Mouse (Mus musculus) heart, adult 11 months (tissue): ENCODE measurements around the gene Serinc5.
"Not testable (repeated sequence)": the region's sequence is repeated elsewhere in the genome, so short reads cannot be mapped to it uniquely, and the experiment has no call there.

Experiments
- DNase-seq: peaks from one replicate; pipeline ENCODE4 v3.0.0; 2022

Gene Serinc5

DNA sequence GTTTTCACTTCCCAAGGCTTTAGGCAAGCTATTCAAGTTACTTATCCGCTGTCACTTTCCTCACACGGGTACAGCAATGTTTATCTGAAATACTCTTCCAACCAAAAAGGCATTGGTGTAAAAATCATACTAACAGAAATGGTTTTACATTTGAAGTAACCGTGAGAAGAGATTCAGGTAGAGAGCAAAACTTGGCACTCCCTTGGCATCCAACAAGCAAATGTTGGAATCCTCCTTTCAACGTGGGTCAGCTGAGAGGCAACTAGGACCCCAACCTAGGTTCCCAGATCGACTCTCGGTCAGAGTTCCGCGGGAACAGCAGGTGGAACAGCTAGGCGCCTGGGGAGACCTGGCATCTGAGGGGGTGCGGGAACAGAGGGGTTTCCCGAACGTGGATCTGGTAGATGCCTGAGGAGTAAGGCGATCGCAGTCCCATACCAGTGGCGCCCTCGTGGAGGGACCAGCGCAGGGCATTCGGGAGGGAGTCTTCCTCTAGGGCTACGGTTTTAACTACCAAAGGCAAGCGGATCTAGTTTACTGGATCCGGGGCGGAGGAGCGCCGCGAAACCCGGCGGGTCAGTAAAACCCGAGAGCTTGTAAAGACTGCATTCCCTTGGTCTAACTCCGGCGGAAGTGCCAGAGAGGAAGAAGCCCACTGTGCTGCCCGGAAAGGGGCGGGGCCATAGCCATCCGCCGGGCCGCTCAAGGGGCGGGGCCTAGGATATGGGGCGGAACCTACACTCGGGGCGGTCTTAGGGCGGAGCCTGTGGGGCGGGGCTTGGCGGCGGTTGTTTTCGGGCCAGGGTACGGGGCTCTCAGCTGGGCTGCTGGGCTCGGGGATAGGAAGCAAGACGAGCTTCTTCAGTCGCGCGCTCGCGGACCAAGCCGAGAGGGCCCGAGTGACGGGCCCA, at the start of gene Serinc5:
Gene Serinc5, plus strand, starts transcription at position 781 of the 911 bp plus-strand sequence.
- DNase-seq: peak; percentile 100

DNA sequence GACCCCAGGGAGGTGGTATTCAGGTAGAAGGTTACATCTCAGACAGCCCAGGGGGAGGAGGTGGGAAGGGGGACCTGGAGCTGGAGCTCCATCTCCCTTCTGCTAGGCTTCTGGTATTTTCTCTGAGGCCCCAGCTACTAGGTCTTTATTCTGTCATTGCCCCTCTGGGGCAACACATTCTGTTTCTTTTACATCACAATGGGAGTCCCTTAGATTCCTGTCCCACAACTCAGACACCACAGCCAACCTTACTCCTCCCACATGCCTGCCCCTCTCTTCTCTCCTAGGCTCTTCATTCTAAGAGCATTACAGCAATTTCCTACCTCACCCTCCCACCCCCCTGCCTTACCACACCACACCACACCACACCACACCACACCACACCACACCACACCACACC, 34.8 kb upstream of the Serinc5 start, which contains the start of gene Spz1:
Gene Spz1, minus strand, starts transcription at position 101 of the 400 bp plus-strand sequence.
- DNase-seq: no peak

DNA sequence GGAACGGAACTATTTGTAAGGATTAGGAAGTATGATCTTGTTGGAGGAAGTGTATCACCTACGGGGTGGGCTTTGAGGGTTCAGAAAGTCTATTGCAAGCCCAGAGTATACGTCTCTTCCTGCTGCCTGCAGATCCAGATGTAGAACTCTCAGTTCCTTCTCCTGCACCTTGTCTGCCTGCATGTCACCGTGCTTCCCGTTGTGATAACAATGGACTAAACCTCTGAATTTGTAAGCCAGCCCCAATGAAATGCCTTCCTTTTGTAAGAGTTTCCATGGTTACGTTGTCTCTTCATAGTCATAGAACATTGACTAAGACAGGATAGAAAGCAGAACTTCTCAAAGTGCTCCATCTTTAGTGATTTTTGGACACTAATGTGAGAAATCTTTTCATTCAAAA, 34.2 kb upstream of the Serinc5 start:
- no peak for DNase-seq

DNA sequence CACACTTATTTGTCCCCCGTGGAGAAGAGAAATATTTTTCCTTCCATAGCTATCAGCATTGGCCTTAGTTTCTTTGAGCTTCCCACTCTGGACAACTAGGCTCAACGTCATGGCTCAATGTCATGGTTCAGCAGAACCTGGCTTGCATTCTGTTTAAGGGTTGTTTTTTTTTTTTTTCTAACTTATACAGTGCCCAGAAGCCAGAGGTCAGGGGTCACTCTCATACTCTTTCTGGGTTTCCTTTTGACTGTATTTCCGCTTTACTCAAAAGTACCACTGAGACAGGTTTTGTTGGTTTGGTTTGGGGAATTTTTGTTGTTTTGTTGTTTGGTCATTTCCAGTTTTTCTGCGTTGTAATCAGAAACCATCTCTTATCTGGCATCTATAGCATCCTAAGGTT, 32.7 kb upstream of the Serinc5 start:
- DNase-seq: no peak

DNA sequence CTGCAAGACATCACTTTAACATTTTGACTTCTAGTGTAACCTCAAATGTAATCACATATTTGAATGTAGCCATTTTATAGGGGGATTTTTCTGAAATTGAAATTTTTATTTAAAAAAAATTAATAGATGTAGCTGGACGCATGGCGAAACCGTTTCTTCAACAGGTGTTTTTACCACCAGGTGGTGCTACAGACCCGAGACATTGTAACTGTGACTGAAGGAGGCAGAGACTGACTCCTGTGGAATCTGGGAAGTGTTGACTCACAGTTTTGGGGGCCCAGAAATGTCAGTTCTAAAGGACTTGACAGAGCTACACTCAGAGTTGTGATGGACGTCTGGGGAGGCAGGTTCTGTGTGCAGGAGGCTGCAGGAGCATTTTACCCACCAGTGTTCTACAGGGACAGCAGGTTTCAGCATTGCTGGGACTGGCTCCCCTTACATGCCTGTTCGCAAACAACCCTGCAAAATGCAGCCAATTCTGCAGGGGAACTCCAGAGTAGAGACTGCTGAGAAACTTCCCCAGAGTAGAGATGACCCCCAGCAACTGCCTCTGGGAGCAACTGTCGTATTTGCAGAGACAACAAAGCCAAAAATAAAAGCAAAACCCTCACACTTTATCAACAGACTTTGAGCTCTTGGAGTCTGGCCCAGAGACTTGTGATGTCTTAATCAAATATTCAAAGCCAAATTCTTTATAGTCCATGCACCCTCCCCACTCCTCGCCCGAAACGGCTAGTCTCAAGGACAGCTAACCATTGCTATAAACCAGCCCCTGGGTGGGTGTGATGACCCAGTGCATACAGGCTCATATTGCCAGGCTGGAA, 30.5 kb upstream of the Serinc5 start:
- peak; percentile 92 for DNase-seq

DNA sequence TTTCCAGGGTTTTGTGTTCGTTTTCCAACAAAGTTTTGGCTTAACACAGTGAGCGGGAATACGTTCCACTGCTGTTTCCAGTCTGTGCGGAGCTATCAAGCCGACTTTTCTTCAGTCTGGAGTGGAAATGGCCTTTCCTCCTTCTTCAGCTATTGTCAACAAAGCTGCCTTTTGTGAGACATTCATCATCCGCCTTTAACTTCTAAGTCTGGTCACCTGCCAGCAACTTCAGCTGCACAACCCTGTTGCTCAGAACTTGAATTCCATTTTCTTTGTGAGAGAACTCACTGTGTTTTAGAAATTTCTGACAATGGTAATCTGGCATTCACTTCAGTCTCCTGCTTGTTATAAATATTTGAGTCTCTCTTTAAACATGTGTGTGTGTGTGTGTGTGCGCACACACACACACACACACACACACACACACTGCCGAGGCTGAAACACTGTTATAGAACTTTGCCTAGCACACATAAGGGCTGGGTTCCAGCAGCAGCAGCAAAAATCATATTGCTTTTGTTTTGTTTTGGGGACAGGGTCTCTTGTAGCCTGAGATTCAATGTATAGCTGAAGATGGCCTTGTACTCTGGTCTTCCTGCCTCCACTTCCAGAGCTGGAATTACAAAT, 26.7 kb upstream of the Serinc5 start:
- no peak for DNase-seq

DNA sequence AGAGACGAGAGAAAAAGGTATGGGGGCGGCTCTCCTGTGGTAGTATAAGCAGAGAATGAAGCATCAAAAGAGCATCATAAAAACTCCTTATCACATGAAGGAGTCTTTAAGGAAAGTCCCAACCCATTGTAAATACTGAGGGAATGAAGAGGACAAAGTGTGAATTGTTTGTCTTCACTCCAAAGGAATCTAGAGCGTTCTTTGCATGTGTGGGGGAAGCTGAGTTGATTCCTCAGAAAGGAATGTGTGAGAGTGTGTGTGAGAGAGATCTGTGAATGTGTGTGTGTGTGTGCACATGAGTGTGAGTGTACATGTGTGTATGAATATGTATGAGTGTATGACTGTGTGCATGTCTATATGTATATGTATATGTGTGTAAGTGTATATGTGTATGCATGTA, 22.2 kb upstream of the Serinc5 start:
- no peak for DNase-seq

DNA sequence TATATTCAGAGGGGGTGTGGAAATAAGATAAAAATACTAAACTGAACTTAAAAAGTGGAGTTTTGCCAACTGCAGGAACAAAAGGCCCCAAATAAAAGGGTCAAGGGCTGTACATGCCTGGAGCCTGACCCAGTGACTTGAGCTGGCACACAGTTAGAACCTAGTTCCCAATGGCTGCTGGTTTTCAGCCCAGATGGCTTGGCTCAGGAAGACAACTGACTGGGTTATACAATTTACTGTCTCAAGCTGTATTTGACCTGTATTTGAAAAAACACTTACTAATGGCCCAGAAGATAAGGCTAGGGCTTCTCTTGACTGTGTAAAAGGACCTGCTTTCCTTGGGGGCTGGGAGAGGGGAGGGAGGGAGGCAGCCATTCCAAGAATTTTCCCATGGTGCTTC, 21.6 kb upstream of the Serinc5 start:
- DNase-seq: no peak

DNA sequence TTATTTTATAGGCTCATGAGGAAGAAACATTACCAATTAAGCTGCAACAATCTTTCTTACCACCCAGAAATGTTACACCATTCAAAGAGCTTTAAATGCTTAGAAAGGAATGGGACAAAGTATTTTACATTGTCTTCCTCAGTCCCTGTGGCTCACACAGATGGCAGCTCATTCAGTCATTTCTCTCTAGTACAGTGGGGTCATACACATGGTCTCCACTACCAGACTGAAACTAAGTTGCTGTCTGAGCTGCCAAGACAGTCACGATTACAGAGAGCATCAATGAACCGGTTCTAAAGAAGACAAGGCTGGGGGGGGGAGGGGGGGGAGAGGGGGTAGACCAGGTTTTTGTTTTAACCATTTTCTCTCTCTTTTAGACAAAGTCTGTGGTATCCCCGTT, 19.7 kb upstream of the Serinc5 start:
- DNase-seq: peak; percentile 71

DNA sequence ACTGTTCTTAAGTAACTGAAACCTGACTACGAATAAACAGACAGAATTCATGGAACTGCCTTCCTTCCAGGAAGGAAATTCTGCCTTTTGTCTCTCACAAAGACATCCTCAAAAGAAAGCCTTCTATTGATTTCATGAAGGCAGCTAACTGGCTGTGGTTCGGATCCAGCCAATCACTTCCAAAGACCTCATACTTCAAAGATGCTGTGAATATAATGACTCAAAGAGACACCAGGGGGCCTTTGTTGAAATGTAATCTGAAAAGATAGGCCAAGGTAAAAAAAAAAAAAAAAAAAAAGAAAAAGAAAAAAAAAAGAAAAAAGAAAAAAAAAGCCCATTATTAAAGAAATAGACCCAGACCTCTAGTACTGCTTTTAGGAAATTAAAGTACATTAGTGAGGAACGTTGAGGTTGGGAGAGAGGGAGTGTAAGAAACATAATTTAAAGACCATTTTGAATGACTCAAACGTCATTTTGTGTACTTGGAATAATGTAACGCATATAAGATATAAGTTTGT, 18.6 kb upstream of the Serinc5 start:
- DNase-seq: no peak

DNA sequence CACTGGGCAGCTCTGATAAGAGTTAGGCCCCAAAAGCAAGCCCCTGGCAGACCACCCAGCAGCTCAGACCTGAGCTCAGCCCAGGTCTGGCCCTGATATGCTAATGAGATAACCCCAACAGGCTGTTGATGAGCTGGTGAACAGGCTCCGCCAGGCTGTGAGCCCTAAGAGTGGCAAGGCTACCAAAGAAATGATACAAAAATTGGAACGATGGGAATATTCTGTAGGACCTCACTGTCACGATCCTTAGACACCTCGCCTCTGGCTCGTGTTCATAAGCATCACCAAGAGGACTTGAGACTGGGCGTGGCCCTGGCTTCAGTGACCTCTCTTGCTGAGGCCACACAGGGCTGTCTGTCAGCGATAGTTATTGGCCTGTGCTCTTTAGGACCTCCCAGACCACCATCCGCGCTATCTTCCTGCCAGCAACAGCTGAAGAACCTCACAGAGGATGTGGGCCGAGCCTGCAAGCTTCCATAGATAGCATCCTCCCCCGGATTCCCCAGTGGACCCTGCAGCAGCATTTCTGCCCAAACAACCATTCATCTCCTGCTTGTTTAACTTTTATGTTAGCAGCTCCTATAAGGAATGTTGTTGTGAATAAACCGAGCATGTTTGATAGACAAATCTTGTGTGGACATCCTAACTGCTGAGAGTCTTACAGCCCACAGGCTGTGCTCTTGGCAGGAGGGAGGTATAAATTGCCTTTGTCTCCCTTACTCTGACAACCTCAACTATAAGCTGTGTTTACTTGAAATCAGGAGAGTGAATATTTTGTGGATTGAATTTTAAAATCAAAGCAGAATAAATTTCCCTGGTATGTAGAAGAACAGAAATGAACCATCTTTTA, 17.9 kb upstream of the Serinc5 start:
- DNase-seq: peak; percentile 95

DNA sequence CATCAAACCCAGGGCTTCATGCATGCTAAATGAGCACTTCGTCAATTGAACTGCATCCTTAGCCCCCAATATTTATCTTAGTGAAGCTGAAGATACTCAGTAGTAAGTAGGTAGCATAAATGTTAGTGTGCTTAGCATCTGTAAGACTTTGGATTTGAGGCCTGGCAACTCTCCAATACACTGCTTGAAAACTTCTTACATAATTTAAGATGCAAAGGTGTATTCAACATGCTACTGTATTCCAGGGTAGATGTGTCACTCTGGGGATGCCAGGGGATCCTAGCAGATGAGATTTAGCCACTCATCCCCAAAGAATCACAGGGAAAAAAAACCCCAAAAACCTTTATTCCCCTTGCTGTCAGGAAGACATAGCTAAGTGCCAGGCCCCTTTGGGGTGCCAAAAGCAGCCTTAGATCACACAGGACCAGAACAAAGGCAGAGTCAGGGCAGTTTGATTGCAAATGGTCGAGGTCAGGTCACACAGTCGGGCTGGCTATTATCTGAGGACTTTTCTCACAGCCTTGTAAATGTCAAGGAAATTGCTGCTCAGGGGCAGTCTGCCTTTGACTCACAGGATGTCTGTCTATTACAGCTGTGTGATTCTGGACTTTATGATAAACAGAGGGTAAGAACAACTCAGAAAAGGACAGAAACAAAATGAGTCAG, 17.0 kb upstream of the Serinc5 start:
- peak; percentile 46 for DNase-seq

DNA sequence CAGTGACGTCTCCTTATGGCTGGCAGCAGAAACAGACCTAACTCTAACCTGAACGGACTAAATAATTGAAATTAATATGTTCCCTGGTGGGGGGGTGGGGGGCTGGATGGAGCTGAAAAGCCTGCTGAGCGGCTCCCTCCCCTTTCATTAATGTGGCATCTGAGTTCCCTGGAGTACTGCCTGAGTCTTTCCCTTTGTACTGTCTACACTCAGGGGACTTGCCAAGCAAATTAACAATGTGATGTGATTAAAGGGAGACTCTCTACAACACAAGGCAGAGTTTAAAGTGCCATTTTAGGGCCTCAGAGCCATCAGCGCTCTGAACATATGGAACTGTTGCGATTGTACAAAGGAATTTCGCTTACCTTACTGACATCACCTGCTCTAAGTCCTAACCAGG, 16.4 kb upstream of the Serinc5 start:
- no peak for DNase-seq

DNA sequence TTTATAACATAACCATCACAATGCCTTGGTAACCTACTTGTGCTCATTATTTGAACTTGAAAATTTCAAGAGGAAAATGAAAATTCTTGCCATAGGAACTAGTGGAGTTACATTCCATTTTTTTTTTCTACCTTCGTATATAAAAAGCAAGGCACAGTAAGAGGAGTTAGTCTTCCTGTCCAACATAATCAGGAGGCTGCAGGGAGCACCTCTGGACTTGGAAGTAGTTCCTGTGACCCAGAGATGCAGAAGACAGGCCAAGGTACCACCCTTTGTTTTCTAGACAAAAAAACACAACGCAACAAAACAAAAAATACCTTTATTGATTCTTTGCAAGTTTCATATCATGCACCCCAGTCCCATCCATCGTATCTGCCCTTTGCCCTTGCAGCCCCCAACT, 16.0 kb upstream of the Serinc5 start:
- DNase-seq: peak; percentile 71

DNA sequence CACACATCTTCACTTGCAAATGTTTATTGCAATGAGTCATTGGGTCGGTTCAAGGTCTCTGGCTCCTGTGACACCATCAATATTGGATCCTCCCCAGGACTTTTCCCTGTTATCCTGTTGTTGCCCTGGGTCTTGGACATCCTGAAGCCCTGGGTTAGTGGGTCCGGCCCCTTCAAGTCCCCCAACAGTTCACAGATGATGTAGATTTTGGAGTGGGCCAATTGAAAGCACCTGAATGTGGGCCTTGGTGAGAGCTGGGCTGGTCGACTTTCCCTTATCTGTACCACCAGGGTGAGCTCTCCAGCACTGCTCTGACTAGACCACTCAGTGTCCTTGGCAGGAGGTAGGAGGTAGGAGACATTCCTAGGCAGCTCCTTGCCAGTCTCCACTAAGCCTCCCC, 15.5 kb upstream of the Serinc5 start:
- peak; percentile 73 for DNase-seq

DNA sequence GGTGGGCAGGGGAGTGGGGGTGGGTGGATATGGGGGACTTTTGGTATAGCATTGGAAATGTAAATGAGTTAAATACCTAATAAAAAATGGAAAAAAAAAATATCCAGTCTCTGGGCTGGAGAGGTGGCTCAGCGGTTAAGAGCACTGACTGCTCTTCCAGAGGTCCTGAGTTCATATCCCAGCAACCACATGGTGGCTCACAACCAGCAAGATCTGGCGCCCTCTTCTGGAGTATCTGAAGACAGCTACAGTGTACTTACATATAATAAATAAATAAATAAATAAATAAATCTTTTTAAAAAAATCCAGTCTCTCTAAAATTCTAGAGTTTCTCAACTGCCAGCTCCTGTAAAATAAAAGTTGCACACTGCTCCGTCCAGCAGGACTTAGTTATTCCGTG, 5.6 kb upstream of the Serinc5 start:
- DNase-seq: not testable (repeated sequence)

DNA sequence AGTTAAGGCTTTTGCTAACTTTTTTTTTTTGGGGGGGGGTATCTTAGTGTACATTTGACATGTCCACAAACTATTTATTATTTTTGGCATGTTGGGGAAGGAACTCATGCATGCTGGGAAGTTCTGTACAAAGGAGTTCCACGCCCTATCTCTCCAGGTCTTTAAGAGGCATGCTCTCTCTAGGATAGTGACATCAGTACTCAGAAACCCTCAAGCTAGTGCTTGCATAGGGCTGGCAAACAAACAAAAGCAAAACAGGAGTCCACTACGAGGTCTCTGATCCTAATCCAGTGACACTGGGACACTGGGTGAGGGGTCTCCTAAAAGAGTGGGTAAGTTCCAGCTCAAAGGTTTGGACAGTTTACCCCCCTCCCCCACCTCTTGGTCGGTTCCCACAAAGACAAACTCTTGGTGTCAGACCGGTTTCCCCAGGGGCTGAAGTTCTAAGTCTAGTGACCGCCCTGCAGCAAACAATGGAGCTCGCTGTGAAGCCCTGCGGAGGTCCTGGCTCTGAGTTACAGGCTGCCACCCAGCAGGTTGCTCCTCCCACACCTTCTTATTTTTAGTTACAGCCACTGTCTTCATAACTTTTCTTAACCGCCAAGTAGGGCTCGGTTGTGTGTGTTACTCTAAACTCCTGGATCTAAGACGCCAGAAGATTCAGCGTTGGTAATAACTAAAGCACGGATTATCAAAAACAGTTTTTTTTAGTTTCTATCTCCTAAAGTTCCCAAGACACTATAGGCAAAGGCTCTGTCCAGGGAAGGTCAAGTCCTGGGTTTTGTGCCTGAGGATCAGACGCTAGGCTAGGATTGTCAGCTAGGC, 1.2 kb upstream of the Serinc5 start:
- DNase-seq: peak; percentile 98

DNA sequence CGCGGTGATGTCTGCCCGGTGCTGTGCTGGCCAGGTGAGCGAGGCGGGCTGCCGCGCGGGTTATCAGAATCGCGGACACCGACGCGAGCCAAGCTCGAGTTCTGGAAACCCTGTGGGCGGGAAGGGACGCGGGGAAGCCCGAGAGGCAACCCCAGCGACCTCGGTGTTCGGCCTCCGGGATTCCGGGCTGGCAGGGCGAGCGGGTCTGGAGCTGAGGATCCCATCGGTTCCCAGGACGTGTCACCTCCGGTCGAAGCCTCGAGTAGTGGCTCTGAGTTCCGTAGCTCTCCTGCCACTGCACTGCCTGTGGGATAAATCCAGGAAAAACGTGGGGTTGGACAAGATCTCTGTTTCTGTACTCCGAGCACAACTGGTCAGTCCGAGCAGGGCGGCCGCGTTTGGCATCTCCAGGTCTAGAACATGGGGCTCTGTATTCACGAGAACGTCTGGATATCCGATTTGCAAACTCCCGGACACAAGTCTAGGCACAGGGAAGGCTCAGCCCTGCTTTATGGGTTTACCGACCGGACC, 428 bp downstream of the Serinc5 start:
- no peak for DNase-seq

DNA sequence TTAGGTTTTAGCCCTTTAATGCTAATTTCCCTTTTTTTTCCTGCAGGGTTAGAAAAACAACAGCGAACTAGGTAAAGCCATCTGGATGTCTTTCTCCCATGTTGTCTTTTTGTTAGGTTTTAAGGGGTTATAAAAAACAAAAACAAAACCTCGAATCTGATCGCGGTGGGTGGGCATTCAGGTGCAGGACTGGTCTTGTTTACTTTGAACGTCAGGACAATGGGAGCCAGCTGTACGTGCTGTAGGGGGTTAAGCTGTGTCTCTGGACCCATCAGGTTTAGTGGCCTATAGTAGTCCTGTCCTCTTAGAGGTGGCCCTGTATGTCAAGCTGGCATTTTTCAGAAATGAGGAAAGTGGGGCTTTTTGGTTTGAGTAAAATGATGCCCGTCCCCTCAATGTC, 1.0 kb downstream of the Serinc5 start:
- peak; percentile 72 for DNase-seq

DNA sequence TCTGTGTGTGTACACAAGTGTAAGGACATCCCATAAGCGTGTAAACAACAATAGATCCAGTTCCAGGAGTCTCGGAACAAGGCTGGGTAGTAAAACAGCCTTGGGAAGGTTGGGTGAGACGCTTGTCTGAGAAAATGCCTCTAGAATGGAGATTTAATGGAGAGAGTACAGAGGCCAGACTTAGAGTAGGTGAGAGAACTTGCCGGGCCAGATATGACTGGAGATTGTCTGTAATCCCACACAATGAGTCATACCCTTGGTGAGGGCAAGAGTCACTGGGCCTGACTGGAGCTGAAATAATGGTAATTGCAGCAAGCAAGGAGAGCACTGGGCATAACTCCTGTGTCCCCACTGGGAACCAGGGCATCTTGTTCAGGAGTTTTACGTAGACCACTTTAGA, 2.2 kb downstream of the Serinc5 start:
- peak; percentile 64 for DNase-seq
